Mouse (Mus musculus) MEL (cell line): Measurements from ENCODE around the gene Prcd. TPM values are rescaled to one million over a fixed set of nuclear protein-coding genes. Genes with fewer than 3 reads are reported as not detected.

ENCODE experiments used
- DNase-seq: peaks from one replicate; pipeline ENCODE4 v3.0.0; 2011; ENCODE audit warnings: low read depth, low spot score
- H3K27ac ChIP-seq: 2 replicates; pipeline ENCODE4 v1.5.1; 2012; ENCODE audit warnings: low read depth, mild to moderate bottlenecking, control low read depth, low read length, moderate library complexity; ENCODE audit not compliant: control insufficient read depth
- H3K27me3 ChIP-seq, 2 experiments: fragments of 150-350 bp in 1 of 2; sonication (generic) in 1 of 2; 2 replicates each; pipeline ENCODE4 v1.6.1; 2012; ENCODE audit warnings: low read length in 2 of 2, mild to moderate bottlenecking in 2 of 2, improper control_type of control experiment in 1 of 2, moderate library complexity in 1 of 2; ENCODE audit not compliant: insufficient read depth in 2 of 2, control insufficient read depth in 1 of 2
- H3K36me3 ChIP-seq, 2 experiments: 2 replicates each; pipeline ENCODE4 v1.6.1; 2012 to 2014; ENCODE audit warnings: low read length in 2 of 2, improper control_type of control experiment in 1 of 2, inconsistent platforms in 1 of 2, mild to moderate bottlenecking in 1 of 2; ENCODE audit not compliant: insufficient read depth in 2 of 2, control insufficient read depth in 1 of 2
- H3K4me1 ChIP-seq, 2 experiments: fragments of 150-350 bp in 1 of 2; sonication (generic) in 1 of 2; 2 replicates each; pipeline ENCODE4 v1.6.1; 2012; ENCODE audit warnings: low read length in 2 of 2, improper control_type of control experiment in 1 of 2, mild to moderate bottlenecking in 1 of 2; ENCODE audit not compliant: insufficient read depth in 2 of 2, control insufficient read depth in 1 of 2
- H3K4me3 ChIP-seq, 2 experiments: fragments of 150-350 bp in 1 of 2; sonication (generic) in 1 of 2; 2 replicates each; pipeline ENCODE4 v1.5.1; 2012; ENCODE audit warnings: low read depth in 2 of 2, low read length in 2 of 2, mild to moderate bottlenecking in 2 of 2, moderate library complexity in 2 of 2, control low read depth in 1 of 2, improper control_type of control experiment in 1 of 2; ENCODE audit not compliant: control insufficient read depth in 1 of 2, insufficient read depth in 1 of 2
- H3K79me2 ChIP-seq: 2 replicates; pipeline ENCODE4 v1.6.1; 2012; ENCODE audit warnings: mild to moderate bottlenecking, low read length, moderate library complexity; ENCODE audit not compliant: control insufficient read depth, poor library complexity, insufficient read depth
- H3K9ac ChIP-seq: 2 replicates; pipeline ENCODE4 v1.6.1; 2012; ENCODE audit warnings: low read depth, mild to moderate bottlenecking, control low read depth, low read length, moderate library complexity; ENCODE audit not compliant: control insufficient read depth, poor library complexity, severe bottlenecking
- H3K9me3 ChIP-seq: fragments of 150-350 bp; sonication (generic); replicated peaks from 2 replicates; pipeline ENCODE4 v1.6.1; 2012; ENCODE audit warnings: mild to moderate bottlenecking, low read length, improper control_type of control experiment, moderate library complexity; ENCODE audit not compliant: insufficient read depth
- BHLHE40 ChIP-seq: IDR thresholded peaks from 2 replicates; pipeline ENCODE4 v1.6.1; 2012; ENCODE audit warnings: low read depth, mild to moderate bottlenecking, inconsistent platforms, low read length, improper control_type of control experiment, borderline replicate concordance
- CTCF ChIP-seq, 3 experiments: IDR thresholded peaks in 2 of 3; conservative IDR thresholded peaks in 1 of 3; 2 replicates each; pipeline ENCODE4 v1.5.1; 2011 to 2012; ENCODE audit warnings: low read length in 3 of 3, low read depth in 2 of 3, mild to moderate bottlenecking in 2 of 3, improper control_type of control experiment in 1 of 3, inconsistent platforms in 1 of 3, mixed read lengths in 1 of 3, moderate library complexity in 1 of 3; ENCODE audit not compliant: control insufficient read depth in 1 of 3, insufficient read depth in 1 of 3, poor library complexity in 1 of 3, severe bottlenecking in 1 of 3
- EP300 ChIP-seq, 2 experiments: IDR thresholded peaks; 2 replicates each; pipeline ENCODE4 v1.6.1; 2011; ENCODE audit warnings: improper control_type of control experiment in 2 of 2, low read length in 2 of 2, low read depth in 1 of 2, mild to moderate bottlenecking in 1 of 2
- ETS1 ChIP-seq: IDR thresholded peaks from 2 replicates; pipeline ENCODE4 v1.6.1; 2012; ENCODE audit warnings: low read depth, mild to moderate bottlenecking, inconsistent platforms, low read length, improper control_type of control experiment, moderate library complexity
- GABPA ChIP-seq: IDR thresholded peaks from 2 replicates; pipeline ENCODE4 v1.6.1; 2012; ENCODE audit warnings: low read depth, mild to moderate bottlenecking, inconsistent platforms, low read length, improper control_type of control experiment, moderate library complexity
- GATA1 ChIP-seq: IDR thresholded peaks from 2 replicates; pipeline ENCODE4 v1.6.1; 2011; ENCODE audit warnings: low read depth, low read length, improper control_type of control experiment
- JUND ChIP-seq: IDR thresholded peaks from 2 replicates; pipeline ENCODE4 v1.6.1; 2011; ENCODE audit warnings: low read depth, mild to moderate bottlenecking, improper control_type of control experiment, low read length
- KAT2A ChIP-seq: conservative IDR thresholded peaks from 2 replicates; pipeline ENCODE4 v1.6.1; 2012; ENCODE audit warnings: low read depth, low read length, improper control_type of control experiment, inconsistent platforms
- MAFK ChIP-seq: IDR thresholded peaks from 2 replicates; pipeline ENCODE4 v1.6.1; 2011; ENCODE audit warnings: low read depth, mild to moderate bottlenecking, low read length, improper control_type of control experiment, borderline replicate concordance
- MAX ChIP-seq: IDR thresholded peaks from 2 replicates; pipeline ENCODE4 v1.6.1; 2011; ENCODE audit warnings: low read length, improper control_type of control experiment
- MAZ ChIP-seq: IDR thresholded peaks from 2 replicates; pipeline ENCODE4 v1.6.1; 2012; ENCODE audit warnings: low read depth, mild to moderate bottlenecking, inconsistent platforms, low read length, improper control_type of control experiment
- MEF2A ChIP-seq: IDR thresholded peaks from 2 replicates; pipeline ENCODE4 v1.6.1; 2014; ENCODE audit warnings: low read depth, mild to moderate bottlenecking, inconsistent platforms, low read length, improper control_type of control experiment; ENCODE audit not compliant: poor library complexity, insufficient replicate concordance, severe bottlenecking; ENCODE audit errors: extremely low read depth
- POLR2A ChIP-seq, 2 experiments: IDR thresholded peaks; 2 replicates each; pipeline ENCODE4 v1.6.1; 2011 to 2012; ENCODE audit warnings: low read length in 2 of 2, mild to moderate bottlenecking in 2 of 2, control low read depth in 1 of 2, improper control_type of control experiment in 1 of 2, low read depth in 1 of 2, moderate library complexity in 1 of 2; ENCODE audit not compliant: control insufficient read depth in 1 of 2, insufficient read depth in 1 of 2, poor library complexity in 1 of 2
- POLR2AphosphoS2 ChIP-seq: IDR thresholded peaks from 2 replicates; pipeline ENCODE4 v1.6.1; 2011; ENCODE audit warnings: low read length, improper control_type of control experiment
- POLR2AphosphoS5 ChIP-seq: IDR thresholded peaks from 2 replicates; pipeline ENCODE4 v1.6.1; 2012; ENCODE audit warnings: low read depth, borderline replicate concordance, mild to moderate bottlenecking, inconsistent platforms, low read length, moderate library complexity, mixed read lengths
- RAD21 ChIP-seq: IDR thresholded peaks from 2 replicates; pipeline ENCODE4 v1.6.1; 2011; ENCODE audit warnings: mild to moderate bottlenecking, low read depth, low read length, improper control_type of control experiment
- SIN3A ChIP-seq: IDR thresholded peaks from 2 replicates; pipeline ENCODE4 v1.6.1; 2012; ENCODE audit warnings: low read length, improper control_type of control experiment, inconsistent platforms
- TAL1 ChIP-seq: IDR thresholded peaks from 2 replicates; pipeline ENCODE4 v1.6.1; 2012; ENCODE audit warnings: mild to moderate bottlenecking, inconsistent platforms, low read length, moderate library complexity, mixed read lengths
- TBP ChIP-seq: IDR thresholded peaks from 2 replicates; pipeline ENCODE4 v1.8.0; 2011; ENCODE audit warnings: low read depth, low read length, improper control_type of control experiment
- UBTF ChIP-seq: IDR thresholded peaks from 2 replicates; pipeline ENCODE4 v1.6.1; 2012; ENCODE audit warnings: low read depth, mild to moderate bottlenecking, inconsistent platforms, low read length, improper control_type of control experiment, moderate library complexity, borderline replicate concordance; ENCODE audit not compliant: insufficient read depth
- USF1 ChIP-seq: IDR thresholded peaks from 2 replicates; pipeline ENCODE4 v1.6.1; 2014; ENCODE audit warnings: low read depth, mild to moderate bottlenecking, inconsistent platforms, low read length, improper control_type of control experiment, moderate library complexity
- ZC3H11A ChIP-seq: IDR thresholded peaks from 2 replicates; pipeline ENCODE4 v1.6.1; 2012; ENCODE audit warnings: low read depth, mild to moderate bottlenecking, inconsistent platforms, low read length, improper control_type of control experiment
- ZKSCAN1 ChIP-seq: IDR thresholded peaks from 2 replicates; pipeline ENCODE4 v1.6.1; 2012; ENCODE audit warnings: low read depth, mild to moderate bottlenecking, inconsistent platforms, low read length, improper control_type of control experiment, moderate library complexity
- polyA plus RNA-seq, 2 experiments: library from polyadenylated mRNA; stranded (reverse) in 1 of 2; unstranded in 1 of 2; fragments of >175 nt in 1 of 2; fragments of >200 nt in 1 of 2; gene quantifications; 2 replicates each; pipeline versions ENCODE4 v1.2.1 to v1.2.4; 2012; ENCODE audit warnings: low replicate concordance in 2 of 2, low read depth in 1 of 2; ENCODE audit not compliant: insufficient read length in 2 of 2, insufficient read depth in 1 of 2, missing spikeins in 1 of 2
- total RNA-seq: library from RNA; depleted of rRNA; stranded (reverse); fragments of 300-350 nt; gene quantifications from 2 replicates; pipeline ENCODE4 v1.2.3, GENCODE M21; 2012

The Prcd gene
- total and polyA plus RNA-seq, 3 experiments = 44.4 to 72.2 TPM; not detected in 1

GRCm38 (mm10) chr11:116629472-116629871 is 23.9 kb upstream of the Prcd start:
- Histone ChIP-seq H3K27me3 (no peaks in the 10 kb centered on the region; a peak in 1 of 4 replicates), H3K4me1 (peaks cover 12 to 25% of the 10 kb centered on the region in 2 experiments), H3K79me2 (no peaks in the 10 kb centered on the region), H3K27ac (no peak overlapping the region), H3K9ac (no peak overlapping the region), H3K4me3 (no peak overlapping the region)
- DNase-seq = no peak
- TF ChIP-seq POLR2AphosphoS5 = no peak
- TF ChIP-seq GABPA = no peak
- TF ChIP-seq USF1 = peak; percentile 54; the same call in 1 of the 2 replicates
- TF ChIP-seq ZC3H11A = no peak
- no peak for TF ChIP-seq RAD21
- no peak for TF ChIP-seq MAZ
- TF ChIP-seq, all 39 proteins: peak for 1
- Histone ChIP-seq H3K9me3 (no peaks in the 10 kb centered on the region), H3K36me3 (peaks cover 0 to 6% of the 10 kb centered on the region in 2 experiments; a peak in 1 of 4 replicates)

GRCm38 (mm10) chr11:116630171-116630965 is 23.0 kb upstream of the Prcd start:
- TF ChIP-seq ETS1 = no peak
- TF ChIP-seq JUND = no peak
- no peak for TF ChIP-seq KAT2A
- no peak for TF ChIP-seq GABPA
- TF ChIP-seq ZKSCAN1 = no peak
- TF ChIP-seq CTCF (IDR thresholded peaks at IDR 0.05 in 2 of 3, conservative IDR thresholded peaks at IDR 0.05 in 1 of 3; ENCODE audit: control insufficient read depth in 1 of 3, insufficient read depth in 1 of 3, low read depth in 2 of 3, low read length in 3 of 3, poor library complexity in 1 of 3, severe bottlenecking in 1 of 3) = no peak
- DNase-seq = no peak
- H3K27ac ChIP-seq = no peak overlapping the region

GRCm38 (mm10) chr11:116632962-116633361 is 20.4 kb upstream of the Prcd start:
- Histone ChIP-seq H3K27ac (no peak overlapping the region), H3K4me1 (peaks cover 0 to 8% of the 10 kb centered on the region in 2 experiments; a peak in 1 of 4 replicates), H3K79me2 (no peaks in the 10 kb centered on the region), H3K36me3 (no peaks in the 10 kb centered on the region), H3K27me3 (no peaks in the 10 kb centered on the region; a peak in 1 of 4 replicates), H3K9me3 (no peaks in the 10 kb centered on the region), H3K9ac (no peak overlapping the region), H3K4me3 (no peak overlapping the region)
- no peak for DNase-seq
- no peak for TF ChIP-seq MAFK
- no peak for TF ChIP-seq TAL1
- no peak for TF ChIP-seq SIN3A
- TF ChIP-seq POLR2AphosphoS5 = no peak
- TF ChIP-seq UBTF = no peak
- TF ChIP-seq POLR2AphosphoS2 = no peak
- no peak for TF ChIP-seq BHLHE40
- no peak for TF ChIP-seq EP300 (IDR thresholded peaks at IDR 0.05; ENCODE audit: low read depth in 1 of 2, low read length in 2 of 2)
- no peak for TF ChIP-seq ZC3H11A
- TF ChIP-seq GATA1 = no peak
- no peak for TF ChIP-seq USF1
- no peak for TF ChIP-seq ZKSCAN1
- no peak for TF ChIP-seq GABPA
- no peak for TF ChIP-seq ETS1
- TF ChIP-seq MAZ = no peak
- TF ChIP-seq MEF2A = no peak
- TF ChIP-seq POLR2A (IDR thresholded peaks at IDR 0.05; ENCODE audit: control insufficient read depth in 1 of 2, insufficient read depth in 1 of 2, low read depth in 1 of 2, low read length in 2 of 2, poor library complexity in 1 of 2) = no peak
- no peak for TF ChIP-seq TBP
- no peak for TF ChIP-seq MAX

More at GRCm38 (mm10) chr11:116630171-116630965, 23.0 kb upstream of the Prcd start:
- Histone ChIP-seq H3K4me3 (no peak overlapping the region), H3K27me3 (no peaks in the 10 kb centered on the region; a peak in 1 of 4 replicates), H3K79me2 (no peaks in the 10 kb centered on the region), H3K4me1 (peaks cover 9 to 16% of the 10 kb centered on the region in 2 experiments), H3K36me3 (peaks cover 0 to 3% of the 10 kb centered on the region in 2 experiments; a peak in 1 of 4 replicates), H3K9me3 (no peaks in the 10 kb centered on the region), H3K9ac (no peak overlapping the region)
